Mouse (Mus musculus) MEL-GATA-1-ER (cell line): ENCODE measurements around the gene Golim4.
A peak's percentile ranks its signal among the peaks of the same experiment; 100 is the strongest.

ENCODE experiments used
- DNase-seq: peaks from one replicate; pipeline ENCODE4 v3.0.0-alpha.2; 2012; ENCODE audit warnings: low read depth; ENCODE audit errors: extremely low read depth

Gene Golim4

GRCm38 (mm10) chr3:75926327-75926726, 30.4 kb downstream of the Golim4 start:
- no peak for DNase-seq

DNA sequence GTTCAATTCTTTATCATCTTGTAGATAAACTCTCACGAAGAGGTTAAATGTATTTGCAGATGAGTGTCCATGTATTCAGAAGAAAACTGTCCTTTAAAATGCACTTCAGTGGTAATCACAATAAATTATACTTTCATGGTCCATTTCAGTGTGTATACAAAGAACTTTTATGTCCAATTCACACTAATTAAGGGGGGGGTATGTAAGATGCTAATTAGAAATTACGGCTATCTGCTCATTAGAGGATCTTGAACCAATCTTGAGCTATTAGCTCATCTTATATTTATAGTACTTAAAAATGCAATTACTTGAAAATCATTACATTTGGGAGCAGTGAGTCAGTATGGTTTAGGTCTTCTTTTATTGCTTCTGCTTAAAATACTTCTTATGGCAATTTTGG, 31.6 kb downstream of the Golim4 start:
- no peak for DNase-seq

DNA sequence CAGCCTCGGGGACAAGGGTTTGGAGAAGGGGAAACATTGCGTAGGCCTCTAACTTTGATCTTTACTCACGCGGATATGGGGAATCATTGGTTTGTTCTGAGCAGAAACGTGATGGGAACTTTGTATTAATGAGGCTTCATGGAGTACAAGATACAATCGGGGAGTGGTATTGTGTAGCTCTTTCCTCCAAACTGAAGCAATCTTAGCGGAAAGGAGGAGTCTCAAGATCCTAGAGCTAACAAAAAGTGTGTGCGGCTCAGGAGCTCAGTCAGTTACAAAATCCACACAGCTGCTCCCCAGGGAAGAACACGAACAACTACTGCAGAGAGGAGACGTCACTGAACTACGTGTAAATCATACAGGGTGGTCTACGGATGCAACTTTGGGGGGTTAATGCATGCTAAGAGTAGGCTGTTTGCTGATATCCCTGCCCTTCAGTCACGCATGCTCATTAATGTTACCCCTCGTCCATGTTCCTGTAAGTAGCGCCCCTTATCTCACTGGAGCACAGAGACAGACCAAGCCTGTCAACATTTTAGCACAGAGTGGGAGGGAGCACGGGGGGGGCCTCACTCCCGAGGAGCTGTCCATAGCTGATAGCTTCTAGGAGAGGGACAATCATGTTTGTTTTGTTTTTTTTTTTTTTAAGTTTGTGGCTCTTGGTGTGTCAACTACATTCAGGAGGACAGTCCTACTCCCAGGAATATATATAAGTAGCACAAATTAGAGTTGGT, 38.8 kb downstream of the Golim4 start:
- DNase-seq, result peak; percentile 76

GRCm38 (mm10) chr3:75912786-75913185, 44.0 kb downstream of the Golim4 start:
- no peak for DNase-seq

DNA sequence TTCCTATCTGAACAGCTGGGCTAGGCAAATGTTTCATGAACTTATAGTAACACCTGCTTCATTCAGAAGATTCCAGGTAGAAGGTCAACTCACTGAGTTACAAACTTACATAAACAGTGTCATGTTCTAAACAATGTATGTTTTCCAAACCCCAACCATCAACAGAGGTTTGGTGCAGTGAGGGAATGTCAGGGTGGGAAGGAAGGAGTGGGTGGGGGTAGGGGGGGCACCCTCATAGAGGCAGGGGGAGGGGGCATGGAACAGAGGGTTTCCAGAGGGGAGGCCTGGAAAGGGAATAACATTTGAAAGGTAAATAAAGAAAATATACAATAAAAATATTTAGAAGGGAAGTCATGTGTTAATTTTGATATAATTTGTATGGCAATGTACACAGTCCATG, 46.0 kb downstream of the Golim4 start:
- no peak for DNase-seq

DNA sequence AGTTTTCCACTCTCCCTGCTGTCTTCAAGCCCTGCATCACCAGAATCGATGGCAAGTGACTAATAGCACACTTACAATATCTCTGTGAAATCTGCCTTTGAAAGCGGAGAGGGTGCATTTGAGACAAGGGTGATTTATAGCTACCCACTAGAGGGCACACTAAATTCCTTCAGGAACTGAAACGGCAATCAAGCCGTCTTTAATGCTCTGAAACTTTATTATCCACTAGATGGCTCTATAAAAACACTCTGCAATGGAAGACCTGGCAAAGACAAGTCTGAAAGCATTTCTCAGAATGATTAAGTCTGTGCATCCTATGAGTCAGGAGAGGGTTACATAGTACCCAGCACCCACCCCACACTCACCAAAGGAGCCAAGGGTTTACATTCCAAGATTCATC, 46.5 kb downstream of the Golim4 start:
- DNase-seq, result peak; percentile 23

GRCm38 (mm10) chr3:75901903-75902598, 54.7 kb downstream of the Golim4 start:
- DNase-seq, result no peak

- DNase-seq, result no peak
These were observed 61.7 kb downstream of the Golim4 start for GRCm38 (mm10) chr3:75895075-75895474.

DNA sequence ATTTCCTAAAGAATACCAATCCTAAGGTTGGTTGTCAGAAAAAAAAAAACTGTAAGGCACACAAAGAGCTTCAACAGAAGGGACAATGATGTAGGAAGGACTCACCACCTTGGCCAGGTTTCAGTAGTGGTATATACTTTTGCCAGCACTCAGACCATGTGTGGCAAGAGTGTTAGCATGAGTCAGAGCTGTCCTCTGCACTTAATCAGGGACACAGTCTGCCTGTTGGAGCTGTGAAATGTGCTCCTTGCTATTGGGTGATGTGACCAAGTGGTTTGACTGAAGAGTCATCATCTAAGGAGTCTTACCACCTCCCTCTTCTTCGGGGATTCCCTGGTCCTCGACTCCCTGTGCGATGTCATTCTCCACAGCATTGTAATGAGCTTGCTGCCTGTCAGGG, 65.2 kb downstream of the Golim4 start:
- no peak for DNase-seq

GRCm38 (mm10) chr3:75889323-75889722, 67.4 kb downstream of the Golim4 start:
- DNase-seq, result no peak

DNA sequence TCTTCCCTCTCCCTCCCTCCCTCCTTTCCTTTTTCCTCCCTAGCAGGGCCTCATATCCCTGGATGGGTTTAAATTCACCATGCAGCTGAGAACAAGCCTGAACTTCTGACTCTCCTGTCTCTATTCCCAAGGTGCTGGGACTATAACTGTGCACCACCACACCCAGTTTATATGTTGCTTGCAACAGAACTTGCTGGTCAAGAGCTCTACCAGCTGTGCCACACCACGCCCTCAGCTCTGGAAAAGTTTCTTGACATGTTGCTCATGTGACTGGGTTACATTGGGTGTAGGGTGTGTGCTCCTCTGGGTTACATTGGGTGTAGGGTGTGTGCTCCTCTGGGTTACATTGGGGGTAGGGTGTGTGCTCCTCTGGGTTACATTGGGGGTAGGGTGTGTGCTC, 75.2 kb downstream of the Golim4 start:
- DNase-seq, result no peak

DNA sequence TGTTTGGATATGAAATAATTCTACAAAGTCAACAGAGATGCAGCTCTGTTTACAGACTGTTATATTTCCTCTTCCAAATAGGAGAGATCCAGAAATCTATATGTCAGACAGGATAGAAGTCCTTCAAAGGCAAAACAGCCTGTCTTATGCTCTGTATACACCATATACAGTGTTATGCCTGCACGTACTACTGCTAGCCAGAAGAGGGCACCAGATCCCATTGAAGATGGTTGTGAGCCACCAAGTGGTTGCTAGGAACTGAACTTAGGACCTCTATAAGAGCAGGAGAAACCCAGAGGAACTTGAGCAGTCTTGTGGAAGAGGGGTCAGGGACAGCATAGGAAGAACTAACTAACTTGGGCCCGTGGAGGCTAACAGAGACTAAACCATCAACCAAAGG, 77.5 kb downstream of the Golim4 start:
- peak; percentile 26 for DNase-seq

DNA sequence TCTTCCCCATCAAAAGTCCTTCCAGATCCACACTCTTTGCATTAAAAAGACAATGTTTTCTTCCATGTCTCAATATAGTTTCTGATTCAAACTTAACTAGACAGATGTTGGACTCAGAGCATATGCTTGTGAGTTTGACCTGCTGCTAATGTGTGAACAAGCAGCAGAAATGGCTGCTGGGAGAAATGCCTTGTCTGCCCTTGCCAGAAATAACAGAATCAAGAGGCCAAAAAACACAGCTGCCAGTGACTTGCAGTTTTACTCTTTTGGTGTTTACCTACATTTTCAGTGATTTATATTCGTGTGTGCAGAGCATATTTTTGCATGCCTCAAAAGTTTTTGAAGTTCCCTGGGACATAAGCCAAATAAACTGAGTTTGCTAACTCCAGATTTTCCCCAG, 87.9 kb downstream of the Golim4 start:
- DNase-seq, result no peak

- DNase-seq, result peak; percentile 11
These were observed 92.5 kb downstream of the Golim4 start for GRCm38 (mm10) chr3:75864203-75864602.

GRCm38 (mm10) chr3:75861677-75862076, 95.1 kb downstream of the Golim4 start:
- DNase-seq, result peak; percentile 57

GRCm38 (mm10) chr3:75860760-75861159, 96.0 kb downstream of the Golim4 start:
- DNase-seq, result no peak

- DNase-seq, result peak; percentile 20
These were observed 121.3 kb downstream of the Golim4 start for GRCm38 (mm10) chr3:75835286-75835967.

DNA sequence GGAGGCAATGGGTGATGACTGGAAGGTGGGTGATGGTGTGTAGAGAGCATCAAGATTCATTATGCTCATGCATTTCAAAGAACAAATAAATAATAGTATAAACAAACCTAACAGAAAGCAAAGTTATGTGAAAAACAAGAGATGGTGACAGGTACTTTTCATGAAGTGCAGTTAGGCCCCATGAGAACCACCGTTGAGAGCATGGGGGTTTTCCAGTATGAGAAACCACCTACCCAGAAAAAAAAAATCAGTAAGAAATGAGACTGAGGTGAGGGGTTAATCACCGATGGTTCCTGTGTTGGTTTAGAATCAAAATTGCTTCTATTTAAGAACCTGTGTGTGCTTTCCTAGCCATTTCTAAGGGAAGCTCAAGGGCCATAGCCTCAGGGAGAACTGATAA, 121.9 kb downstream of the Golim4 start:
- no peak for DNase-seq
